Mouse (Mus musculus): ENCODE measurements around the gene Rhot2. TPM values are rescaled to one million over a fixed set of nuclear protein-coding genes. Genes with fewer than 3 reads are reported as not detected.

The Rhot2 gene
- polyA plus RNA-seq, 1 experiment from 2014 or later = 29.0 TPM

DNA sequence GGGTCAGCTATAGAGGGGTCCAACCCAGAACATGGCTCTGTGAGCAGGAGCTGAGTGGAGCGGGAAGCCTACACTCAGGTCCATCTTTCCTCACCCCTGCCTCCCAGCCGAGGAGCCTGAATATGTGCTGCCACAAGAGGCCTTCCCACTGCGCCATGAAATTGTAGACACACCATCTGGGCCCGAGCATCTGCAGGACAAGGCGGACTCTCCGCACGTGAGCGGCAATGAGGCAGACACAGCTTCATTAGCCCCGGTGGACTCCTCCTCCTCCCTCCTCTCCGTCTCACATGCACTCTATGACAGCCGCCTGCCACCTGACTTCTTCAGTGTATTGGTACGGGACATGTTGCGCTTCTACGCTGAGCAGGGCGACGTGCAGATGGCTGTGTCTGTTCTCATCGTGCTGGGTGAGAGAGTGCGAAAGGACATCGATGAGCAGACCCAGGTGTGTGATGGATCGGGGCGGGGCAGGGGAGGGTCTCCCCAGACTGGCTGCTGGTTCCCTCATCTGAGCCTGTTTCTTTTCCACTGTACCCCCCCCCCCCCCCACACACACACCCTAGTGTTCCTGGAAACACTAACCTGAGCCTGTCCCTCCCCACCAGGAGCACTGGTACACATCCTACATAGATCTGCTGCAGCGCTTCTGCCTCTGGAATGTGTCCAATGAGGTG lies 17.0 kb downstream of the Rhot2 start:
- no peak overlapping the region for H3K27ac ChIP-seq
- peaks cover 82% of the 10 kb centered on the region for H3K4me1 ChIP-seq
- peaks cover 55% of the 10 kb centered on the region for H3K36me3 ChIP-seq
- H3K9me3 ChIP-seq = no peaks in the 10 kb centered on the region
- WGBS = 93% methylated on average over 22 of the region's 22 CpGs
- no peak for DNase-seq (ENCODE audit: low spot score)
- peak overlapping the region; percentile 86; the same call in 1 of the 2 replicates for H3K4me3 ChIP-seq
- peaks cover 2% of the 10 kb centered on the region; the same call in 1 of the 2 replicates for H3K27me3 ChIP-seq (ENCODE audit: insufficient read depth, poor library complexity, severe bottlenecking)

DNA sequence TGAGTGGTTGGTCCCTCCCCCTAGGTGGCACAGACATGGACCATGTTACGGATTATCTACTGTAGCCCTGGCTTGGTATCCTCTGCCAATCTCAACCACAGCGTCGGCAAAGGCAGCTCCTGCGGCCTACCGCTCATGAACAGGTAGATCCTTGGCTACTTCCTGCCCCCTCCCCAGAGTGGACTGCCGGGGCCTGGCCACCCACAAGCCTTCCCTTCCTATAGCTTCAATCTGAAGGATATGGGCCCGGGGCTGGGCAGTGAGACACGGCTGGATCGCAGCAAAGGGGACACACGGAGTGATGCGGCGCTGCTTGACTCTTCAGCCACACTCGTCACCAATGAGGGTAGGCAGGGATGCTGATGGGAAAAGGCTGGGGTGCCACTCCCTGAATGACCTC lies 17.6 kb downstream of the Rhot2 start:
- peaks cover 81% of the 10 kb centered on the region for H3K4me1 ChIP-seq
- H3K9me3 ChIP-seq = no peaks in the 10 kb centered on the region
- DNase-seq (ENCODE audit: low spot score) = no peak
- peaks cover 55% of the 10 kb centered on the region for H3K36me3 ChIP-seq
- 93% methylated on average over 13 of the region's 13 CpGs for WGBS
- H3K4me3 ChIP-seq = no peak overlapping the region
- H3K27me3 ChIP-seq (ENCODE audit: insufficient read depth, poor library complexity, severe bottlenecking) = peaks cover 8% of the 10 kb centered on the region; the same call in 1 of the 2 replicates
- no peak overlapping the region for H3K27ac ChIP-seq

DNA sequence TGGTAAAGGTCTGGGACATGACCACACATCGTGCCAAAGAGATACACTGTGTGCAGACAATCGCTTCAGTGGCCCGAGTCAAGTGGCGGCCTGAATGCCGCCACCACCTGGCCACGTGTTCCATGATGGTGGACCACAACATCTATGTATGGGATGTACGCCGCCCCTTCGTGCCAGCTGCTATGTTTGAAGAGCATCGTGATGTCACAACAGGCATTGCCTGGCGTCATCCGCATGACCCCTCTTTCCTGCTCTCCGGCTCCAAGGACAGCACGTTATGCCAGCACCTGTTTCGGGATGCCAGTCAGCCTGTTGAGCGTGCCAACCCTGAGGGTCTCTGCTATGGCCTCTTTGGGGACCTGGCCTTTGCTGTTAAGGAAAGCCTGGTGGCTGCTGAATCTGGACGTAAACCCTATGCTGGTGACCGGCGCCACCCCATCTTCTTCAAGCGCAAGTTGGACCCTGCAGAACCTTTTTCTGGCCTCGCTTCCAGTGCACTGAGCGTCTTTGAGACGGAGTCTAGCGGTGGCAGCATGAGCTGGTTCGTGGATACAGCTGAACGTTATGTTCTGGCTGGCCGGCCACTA lies 18.6 kb downstream of the Rhot2 start:
- Histone ChIP-seq H3K4me3 (no peak overlapping the region), H3K27me3 (ENCODE audit: insufficient read depth, poor library complexity, severe bottlenecking) (peaks cover 16% of the 10 kb centered on the region; the same call in 1 of the 2 replicates), H3K36me3 (peaks cover 47% of the 10 kb centered on the region), H3K27ac (no peak overlapping the region), H3K4me1 (peaks cover 72% of the 10 kb centered on the region), H3K9me3 (no peaks in the 10 kb centered on the region)
- 95% methylated on average over 27 of the region's 27 CpGs for whole genome bisulfite sequencing
- DNase-seq (ENCODE audit: low spot score) = no peak

DNA sequence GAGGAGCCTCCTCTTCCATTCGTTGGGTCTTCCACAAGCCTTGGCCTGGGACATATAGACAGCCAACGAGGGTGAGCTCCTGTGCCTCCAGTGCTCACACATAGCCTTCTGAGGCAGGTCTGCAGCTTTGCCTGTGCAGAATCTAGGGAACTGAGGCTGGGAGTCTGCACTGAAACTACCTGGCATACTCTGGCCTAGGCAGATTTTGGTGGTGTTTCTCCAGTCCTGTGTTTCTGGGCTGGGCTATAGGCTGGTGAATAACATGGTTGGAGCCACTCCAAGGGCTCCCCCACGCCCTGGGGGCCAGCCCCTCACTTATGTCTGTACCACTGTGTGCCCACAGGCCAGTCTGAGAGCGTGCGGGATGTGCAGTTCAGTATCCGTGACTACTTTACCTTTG lies 19.3 kb downstream of the Rhot2 start:
- Histone ChIP-seq H3K36me3 (peaks cover 39% of the 10 kb centered on the region), H3K4me1 (peaks cover 64% of the 10 kb centered on the region), H3K4me3 (0 out of 2 replicates have a peak overlapping the region, but pooled peaks have one; percentile 76), H3K9me3 (no peaks in the 10 kb centered on the region), H3K27me3 (ENCODE audit: insufficient read depth, poor library complexity, severe bottlenecking) (peaks cover 24% of the 10 kb centered on the region), H3K27ac (no peak overlapping the region)
- 90% methylated on average over 6 of the region's 6 CpGs for WGBS
- no peak for DNase-seq (ENCODE audit: low spot score)

DNA sequence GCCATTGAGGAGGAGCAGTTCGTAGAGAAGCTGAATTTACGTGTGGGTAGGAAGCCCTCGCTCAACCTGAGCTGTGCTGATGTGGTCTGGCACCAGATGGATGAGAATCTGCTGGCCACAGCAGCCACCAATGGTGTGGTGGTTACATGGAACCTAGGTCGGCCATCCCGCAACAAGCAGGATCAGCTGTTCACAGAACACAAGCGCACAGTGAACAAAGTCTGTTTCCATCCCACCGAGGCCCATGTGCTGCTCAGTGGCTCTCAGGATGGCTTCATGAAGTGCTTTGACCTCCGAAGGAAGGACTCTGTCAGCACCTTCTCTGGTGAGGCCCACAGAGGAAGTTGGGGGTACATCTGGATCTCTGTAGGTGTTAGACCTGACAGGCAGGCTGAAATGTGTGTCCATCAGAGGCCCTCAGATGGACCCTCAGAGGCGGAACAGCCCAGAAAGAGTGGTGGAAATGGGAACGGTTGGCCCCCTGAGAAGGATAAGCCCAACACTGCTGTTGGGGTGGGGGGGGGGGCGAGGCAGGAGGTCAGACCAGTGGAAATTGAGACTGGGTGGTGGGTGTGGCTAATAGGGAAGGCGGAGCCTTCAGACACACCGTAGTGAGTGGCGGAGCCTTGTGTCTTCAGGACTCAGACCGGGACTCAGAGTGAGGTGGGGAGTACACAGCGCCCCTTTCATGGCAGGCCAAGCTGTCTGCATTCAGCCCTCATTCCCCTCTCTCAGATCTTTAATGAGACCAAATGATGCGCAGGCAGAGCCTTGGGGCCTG lies 20.1 kb downstream of the Rhot2 start:
- Histone ChIP-seq H3K9me3 (no peaks in the 10 kb centered on the region), H3K36me3 (peaks cover 32% of the 10 kb centered on the region), H3K27ac (no peak overlapping the region), H3K4me3 (peak overlapping the region; percentile 76), H3K27me3 (ENCODE audit: insufficient read depth, poor library complexity, severe bottlenecking) (peaks cover 31% of the 10 kb centered on the region), H3K4me1 (peaks cover 59% of the 10 kb centered on the region)
- DNase-seq (ENCODE audit: low spot score) = no peak
- WGBS = 66% methylated on average over 17 of the region's 17 CpGs

DNA sequence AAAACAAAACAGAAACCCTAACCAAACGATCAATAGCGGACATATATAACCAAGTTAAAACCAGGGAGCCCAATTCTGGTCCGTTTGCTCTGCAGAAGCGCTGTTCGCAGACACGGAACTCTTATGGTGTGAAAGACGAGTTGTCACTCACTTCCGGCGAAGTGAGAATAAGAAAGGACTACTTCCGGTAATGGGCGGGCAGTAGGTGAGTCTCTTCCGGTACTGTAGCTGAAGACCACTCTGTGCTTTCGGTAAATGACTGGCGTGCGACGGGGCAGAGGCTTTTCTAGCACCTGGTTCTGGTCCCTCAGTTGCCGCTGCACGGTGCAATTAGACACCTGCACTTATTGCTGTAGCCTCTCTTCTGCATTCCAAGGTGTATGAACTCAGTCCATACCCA lies 21.2 kb downstream of the Rhot2 start, which contains the start of gene Wdr24:
TSS of gene Wdr24 (plus strand) at position 176 of the 400 bp plus-strand sequence.
- H3K9me3 ChIP-seq = no peaks in the 10 kb centered on the region
- no peak for DNase-seq (ENCODE audit: low spot score)
- peaks cover 32% of the 10 kb centered on the region for H3K36me3 ChIP-seq
- H3K27ac ChIP-seq = peak within 1 kb of the TSS; percentile 87
- H3K4me1 ChIP-seq = peaks cover 57% of the 10 kb centered on the region
- under 1% methylated on average over 18 of the region's 18 CpGs for WGBS
- peaks cover 42% of the 10 kb centered on the region for H3K27me3 ChIP-seq (ENCODE audit: insufficient read depth, poor library complexity, severe bottlenecking)
- peak within 1 kb of the TSS; percentile 76 for H3K4me3 ChIP-seq

DNA sequence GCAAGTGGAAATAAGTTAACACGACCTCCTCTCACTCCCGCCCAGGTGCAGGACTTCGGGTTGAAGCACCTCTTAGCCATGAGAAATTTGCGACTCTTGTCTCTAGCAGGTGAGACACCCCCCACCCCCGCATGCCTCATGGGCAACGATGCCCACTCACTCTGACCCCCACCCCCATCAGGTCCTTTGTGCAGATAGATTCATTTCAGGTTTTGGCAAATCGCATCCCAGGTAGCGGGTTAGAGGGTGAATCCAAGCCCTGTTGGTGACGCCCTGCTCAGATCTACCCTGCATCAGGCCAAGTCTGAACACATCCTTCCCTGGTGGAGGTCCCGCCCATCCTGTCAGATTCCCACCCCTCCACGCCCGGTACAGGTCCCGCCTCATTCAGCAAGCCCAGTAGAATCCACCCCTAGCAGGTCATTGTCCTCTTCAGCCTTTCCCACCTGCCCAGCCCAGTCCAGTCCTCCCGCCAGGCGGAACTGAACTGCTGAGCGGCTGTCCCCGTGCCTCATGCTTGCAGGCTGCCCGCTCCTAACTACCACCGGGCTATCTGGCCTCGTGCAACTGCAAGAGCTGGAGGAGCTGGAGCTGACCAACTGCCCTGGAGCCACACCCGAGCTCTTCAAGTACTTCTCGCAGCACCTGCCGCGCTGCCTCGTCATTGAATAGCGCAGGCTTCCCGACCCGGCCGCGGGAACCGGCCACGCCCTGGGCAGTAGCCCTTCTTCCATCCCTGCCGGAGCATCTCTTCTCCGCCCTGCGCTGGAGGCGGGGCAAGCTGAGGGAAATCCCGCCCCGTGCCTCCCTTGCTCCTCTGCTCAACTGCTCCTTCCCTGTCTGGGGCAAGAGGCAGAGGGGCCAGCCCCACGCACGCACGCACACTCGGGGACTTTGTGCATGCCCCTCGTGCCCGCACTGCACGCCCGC lies 25.5 kb downstream of the Rhot2 start:
- Histone ChIP-seq H3K4me1 (peaks cover 14% of the 10 kb centered on the region), H3K27me3 (ENCODE audit: insufficient read depth, poor library complexity, severe bottlenecking) (peaks cover 76% of the 10 kb centered on the region), H3K27ac (no peak overlapping the region), H3K4me3 (peak overlapping the region; percentile 34), H3K9me3 (no peaks in the 10 kb centered on the region), H3K36me3 (no peaks in the 10 kb centered on the region)
- 5% methylated on average over 46 of the region's 46 CpGs for WGBS
- no peak for DNase-seq (ENCODE audit: low spot score)

DNA sequence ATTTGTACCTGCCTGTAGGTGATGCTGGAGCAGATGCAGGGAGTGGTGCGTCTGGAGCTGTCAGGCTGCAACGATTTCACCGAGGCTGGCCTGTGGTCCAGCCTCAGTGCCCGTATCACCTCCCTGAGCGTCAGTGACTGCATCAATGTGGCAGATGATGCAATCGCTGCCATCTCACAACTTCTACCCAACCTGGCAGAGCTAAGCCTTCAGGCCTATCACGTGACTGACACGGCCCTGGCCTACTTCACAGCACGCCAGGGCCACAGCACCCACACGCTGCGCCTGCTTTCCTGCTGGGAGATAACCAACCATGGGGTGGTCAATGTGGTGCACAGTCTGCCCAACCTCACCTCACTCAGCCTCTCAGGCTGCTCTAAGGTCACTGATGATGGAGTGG lies 27.0 kb downstream of the Rhot2 start:
- peaks cover 86% of the 10 kb centered on the region for H3K27me3 ChIP-seq (ENCODE audit: insufficient read depth, poor library complexity, severe bottlenecking)
- peaks cover 14% of the 10 kb centered on the region for H3K4me1 ChIP-seq
- no peaks in the 10 kb centered on the region for H3K9me3 ChIP-seq
- no peaks in the 10 kb centered on the region for H3K36me3 ChIP-seq
- H3K4me3 ChIP-seq = no peak overlapping the region
- WGBS = 75% methylated on average over 11 of the region's 11 CpGs
- H3K27ac ChIP-seq = no peak overlapping the region
- DNase-seq (ENCODE audit: low spot score) = no peak

DNA sequence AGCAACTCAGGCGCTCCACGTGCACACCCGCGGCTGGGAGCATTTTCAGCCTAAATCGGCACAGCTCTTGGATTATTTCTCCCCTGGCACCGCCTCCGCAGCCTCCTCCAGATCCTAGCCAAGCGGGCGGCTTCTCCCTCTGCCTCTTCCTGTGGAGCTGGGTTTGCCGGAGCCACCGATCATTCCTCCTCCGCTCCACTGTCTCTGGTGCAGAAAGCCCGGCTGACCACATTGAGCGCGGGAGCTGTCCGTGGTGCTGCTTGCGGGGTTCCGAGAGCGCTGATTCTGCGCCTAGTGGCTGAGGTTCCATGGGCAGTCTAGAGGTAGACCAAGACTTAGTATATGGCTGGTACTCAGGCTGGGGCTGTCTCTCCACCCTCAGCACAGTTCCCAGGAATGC lies 31.2 kb downstream of the Rhot2 start:
- Histone ChIP-seq H3K9me3 (no peaks in the 10 kb centered on the region), H3K4me3 (0 out of 2 replicates have a peak overlapping the region, but pooled peaks have one; percentile 9), H3K27me3 (ENCODE audit: insufficient read depth, poor library complexity, severe bottlenecking) (peaks cover 88% of the 10 kb centered on the region), H3K4me1 (peaks cover 21% of the 10 kb centered on the region), H3K27ac (no peak overlapping the region), H3K36me3 (no peaks in the 10 kb centered on the region)
- DNase-seq (ENCODE audit: low spot score) = peak; percentile 92
- 1% methylated on average over 20 of the region's 20 CpGs for WGBS

DNA sequence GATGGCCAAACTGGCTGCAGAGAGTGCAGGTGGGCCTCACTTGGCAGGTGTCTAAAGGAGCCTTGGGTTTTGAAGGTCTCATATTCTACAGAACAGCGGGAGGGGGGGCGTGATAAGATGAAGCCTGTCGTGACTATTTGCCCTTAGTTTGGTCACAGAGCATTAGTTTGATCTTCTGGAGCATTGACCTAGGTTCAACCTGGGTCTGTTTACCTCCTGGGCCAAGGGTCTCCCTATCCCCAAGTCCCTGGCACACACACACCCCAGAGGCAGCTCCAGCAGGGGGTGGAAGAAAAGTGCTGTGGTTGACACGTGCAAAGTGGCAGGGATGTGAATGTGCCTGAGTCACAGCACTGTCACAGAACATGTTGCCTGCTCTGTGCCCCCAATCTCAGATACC lies 33.8 kb downstream of the Rhot2 start:
- H3K36me3 ChIP-seq = no peaks in the 10 kb centered on the region
- 68% methylated on average over 4 of the region's 4 CpGs for WGBS
- peaks cover 81% of the 10 kb centered on the region for H3K27me3 ChIP-seq (ENCODE audit: insufficient read depth, poor library complexity, severe bottlenecking)
- H3K4me1 ChIP-seq = peaks cover 23% of the 10 kb centered on the region
- H3K4me3 ChIP-seq = no peak overlapping the region
- DNase-seq (ENCODE audit: low spot score) = no peak
- H3K9me3 ChIP-seq = no peaks in the 10 kb centered on the region
- no peak overlapping the region for H3K27ac ChIP-seq

DNA sequence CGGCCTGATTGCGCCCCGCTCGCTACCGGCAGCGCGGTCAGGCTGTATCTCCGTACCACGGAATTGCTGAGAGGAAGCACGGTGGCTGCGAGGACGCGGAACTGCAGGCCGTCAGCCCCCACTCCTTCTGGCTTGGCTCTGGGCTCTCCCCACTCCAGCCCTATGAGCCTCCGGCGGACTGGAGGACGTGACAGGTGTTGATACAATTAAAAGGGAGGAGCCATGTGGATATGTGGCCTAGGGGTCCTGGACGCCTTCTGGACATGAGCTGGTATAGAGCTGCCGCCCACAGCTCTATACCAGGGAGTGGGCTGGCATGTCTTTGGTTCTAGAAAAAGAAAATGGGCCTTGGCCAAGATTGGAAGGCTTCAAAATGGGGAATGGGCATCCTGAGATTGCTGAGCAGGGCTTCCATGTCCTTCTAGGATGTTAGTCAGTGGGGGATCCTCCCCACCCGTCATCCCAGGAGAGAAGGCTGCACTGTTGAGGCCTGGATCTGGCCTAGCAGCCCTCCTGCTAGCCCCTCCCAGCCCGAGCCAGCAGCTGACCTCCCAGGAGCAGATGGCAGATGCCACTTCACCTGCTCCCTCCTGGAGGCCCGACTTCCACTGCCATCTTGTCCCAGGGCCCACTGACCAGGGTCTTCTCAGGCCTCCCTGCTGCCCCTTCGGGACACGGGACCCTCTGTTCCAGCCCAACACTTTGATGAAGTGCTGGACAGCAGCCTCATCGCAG lies 34.9 kb downstream of the Rhot2 start:
- no peak for DNase-seq (ENCODE audit: low spot score)
- 12% methylated on average over 25 of the region's 25 CpGs for WGBS
- Histone ChIP-seq H3K4me3 (peak overlapping the region; percentile 76), H3K9me3 (no peaks in the 10 kb centered on the region), H3K4me1 (peaks cover 23% of the 10 kb centered on the region), H3K27me3 (ENCODE audit: insufficient read depth, poor library complexity, severe bottlenecking) (peaks cover 83% of the 10 kb centered on the region), H3K27ac (peak overlapping the region; percentile 67), H3K36me3 (no peaks in the 10 kb centered on the region)

All from heart, embryonic 10.5 days (tissue).